Mouse (Mus musculus) embryonic facial prominence, embryonic 15.5 days (tissue): ENCODE results near the gene Cybc1. TPM values are rescaled to one million over a fixed set of nuclear protein-coding genes. Genes with fewer than 3 reads are reported as not detected.

Experiments
- polyA plus RNA-seq: library from polyadenylated mRNA; unstranded; fragments of >200 nt; fragmentation: Nextera tagmentation; extraction: Ambion mirVana; gene quantifications from 2 replicates; pipeline ENCODE4 v1.2.1, GENCODE M21; 2015

The Cybc1 gene
- polyA plus RNA-seq, 1 experiment from 2014 or later: 43.2 TPM

Other genes with a start within 250 kb of the Cybc1 start
- gene Csnk1d, start 238.0 kb downstream of the Cybc1 start, polyA plus RNA-seq: 123 and 125 TPM in 2 replicates
- 0.46 and 1.1 TPM in 2 replicates for gene Cd7, start 189.9 kb downstream of the Cybc1 start, polyA plus RNA-seq
- 1.2 and 1.3 TPM in 2 replicates for gene Sectm1b, start 165.8 kb downstream of the Cybc1 start, polyA plus RNA-seq
- 0.83 and 1.1 TPM in 2 replicates for gene Sectm1a, start 148.1 kb downstream of the Cybc1 start, polyA plus RNA-seq
- not detected in 2 replicates for gene Tex19.2, start 110.6 kb downstream of the Cybc1 start, polyA plus RNA-seq
- gene Tex19.1, start 83.2 kb downstream of the Cybc1 start, polyA plus RNA-seq: 0.15 TPM in 1 of 2 replicates, not detected in the other
- gene Uts2r, start 69.1 kb downstream of the Cybc1 start, polyA plus RNA-seq: 0.71 and 0.72 TPM in 2 replicates
- 10.0 and 12.2 TPM in 2 replicates for gene Hexdc, start 24.9 kb downstream of the Cybc1 start, polyA plus RNA-seq
- gene Ogfod3, start 24.6 kb downstream of the Cybc1 start, polyA plus RNA-seq: 20.8 and 21.9 TPM in 2 replicates
- 53.8 and 56.2 TPM in 2 replicates for gene Narf, start 7.9 kb upstream of the Cybc1 start, polyA plus RNA-seq
- gene Foxk2, start 30.7 kb upstream of the Cybc1 start, polyA plus RNA-seq: 8.0 and 8.9 TPM in 2 replicates
- 96.5 and 99.2 TPM in 2 replicates for gene Wdr45b, start 125.1 kb upstream of the Cybc1 start, polyA plus RNA-seq
- 25.9 and 29.3 TPM in 2 replicates for gene Rab40b, start 158.9 kb upstream of the Cybc1 start, polyA plus RNA-seq
- gene Fn3krp, start 192.1 kb upstream of the Cybc1 start, polyA plus RNA-seq: 9.3 and 9.8 TPM in 2 replicates
- 1.7 and 2.1 TPM in 2 replicates for gene Fn3k, start 205.6 kb upstream of the Cybc1 start, polyA plus RNA-seq
- 42.9 and 46.7 TPM in 2 replicates for gene Tbcd, start 222.6 kb upstream of the Cybc1 start, polyA plus RNA-seq